Mouse (Mus musculus): ENCODE measurements around the gene Ralgps1.
"Not testable (repeated sequence)": the region's sequence is repeated elsewhere in the genome, so short reads cannot be mapped to it uniquely, and the experiment has no call there.

GRCm38 (mm10) chr2:33097326-33097725 lies 274.0 kb downstream of the Ralgps1 start:
- TF ChIP-seq CTCF (IDR thresholded peaks at IDR 0.05; ENCODE audit: extremely low read depth, insufficient read depth, insufficient read length, insufficient replicate concordance); POLR2A (IDR thresholded peaks at IDR 0.05; ENCODE audit: low read depth, low read length): not testable (repeated sequence)

Measured in spleen, adult 2 months (tissue).